Mouse (Mus musculus) bone marrow macrophage, adult 2 months (primary cell): Measurements from ENCODE around the gene Adgre5.

Experiments used
- CTCF ChIP-seq: IDR thresholded peaks from 2 replicates; pipeline ENCODE4 v1.5.1; 2012; ENCODE audit warnings: low read depth, mild to moderate bottlenecking, low read length, moderate library complexity
- POLR2A ChIP-seq: IDR thresholded peaks from 2 replicates; pipeline ENCODE4 v1.6.1; 2012; ENCODE audit warnings: mild to moderate bottlenecking, low read depth, low read length, borderline replicate concordance

DNA sequence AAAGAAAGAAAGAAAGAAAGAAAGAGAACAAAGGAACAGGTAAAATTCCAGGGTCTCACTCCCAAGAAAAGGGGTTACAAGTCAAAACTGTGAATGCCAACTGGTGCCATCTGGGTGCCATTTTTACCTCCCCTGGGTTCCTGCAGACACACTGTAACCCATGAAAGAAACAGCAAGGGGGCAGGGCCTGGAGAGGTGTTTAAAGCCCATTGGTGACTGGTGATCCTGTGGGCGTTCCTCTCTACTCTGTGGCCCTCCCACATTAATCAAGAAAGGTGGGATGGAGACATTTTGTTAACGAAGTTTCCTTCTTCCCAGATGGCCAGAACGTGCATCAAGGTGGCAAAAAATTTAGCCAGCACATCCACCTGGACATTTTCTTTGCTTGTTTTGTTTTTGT lies 36.9 kb upstream of the Adgre5 start:
- TF ChIP-seq POLR2A (no peak), CTCF (no peak)
